Mouse (Mus musculus): ENCODE data around the gene Tnxb. TPM values are rescaled to one million over a fixed set of nuclear protein-coding genes. Genes with fewer than 3 reads are reported as not detected.

Gene Tnxb
- polyA plus RNA-seq, 1 experiment from 2014 or later, result 1.9 TPM

DNA sequence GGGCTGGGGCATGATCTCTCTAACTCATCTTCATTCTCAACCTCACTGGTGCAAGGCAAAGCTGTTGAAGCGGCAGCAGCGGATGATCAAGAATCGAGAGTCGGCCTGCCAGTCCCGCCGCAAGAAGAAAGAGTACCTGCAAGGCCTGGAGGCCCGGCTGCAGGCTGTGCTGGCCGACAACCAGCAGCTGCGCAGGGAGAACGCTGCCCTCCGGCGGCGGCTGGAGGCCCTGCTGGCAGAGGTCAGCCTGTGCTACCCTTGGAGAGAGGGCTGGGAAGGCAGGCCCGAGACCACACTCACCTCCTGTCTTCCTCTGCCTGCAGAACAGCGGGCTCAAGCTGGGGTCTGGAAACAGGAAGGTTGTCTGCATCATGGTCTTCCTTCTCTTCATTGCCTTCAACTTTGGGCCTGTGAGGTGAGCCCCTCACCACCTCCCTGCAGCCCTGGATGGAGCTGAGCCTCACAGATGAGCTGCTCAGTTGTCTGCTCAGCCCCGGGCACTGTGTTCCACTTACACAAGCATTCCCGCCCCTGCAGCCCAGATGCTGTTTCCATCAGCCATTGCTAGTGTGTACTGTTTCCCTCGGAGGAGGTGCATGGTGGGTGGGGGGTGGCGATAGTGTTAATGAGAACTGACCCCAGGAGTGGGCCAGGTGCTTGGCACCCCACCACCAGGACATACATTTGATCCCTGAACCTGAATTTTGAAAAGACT lies 18.7 kb upstream of the Tnxb start:
- Histone ChIP-seq H3K9ac (ENCODE audit: low read length) (no peak overlapping the region), H3K4me2 (replicated peaks; ENCODE audit: low read depth) (no peak overlapping the region), H3K4me3 (ENCODE audit: low read depth, low read length) (no peak overlapping the region), H3K4me1 (replicated peaks; ENCODE audit: control insufficient read depth, insufficient read depth) (no peaks in the 10 kb centered on the region; the same call in 1 of the 2 replicates), H3K9me3 (ENCODE audit: control insufficient read depth, low read length) (no peaks in the 10 kb centered on the region), H3K36me3 (ENCODE audit: control insufficient read depth, insufficient read depth, low read length) (peaks cover 12% of the 10 kb centered on the region), H3K27me3 (ENCODE audit: control insufficient read depth, insufficient read depth, low read length) (no peaks in the 10 kb centered on the region), H3K27ac (replicated peaks) (no peak overlapping the region)
- TF ChIP-seq EP300 (optimal IDR thresholded peaks at IDR 0.05), result no peak
- peak; percentile 77 for TF ChIP-seq CTCF (IDR thresholded peaks at IDR 0.05; ENCODE audit: low read depth)
- no peak for ATAC-seq (ENCODE audit: low FRiP score, low TSS enrichment)
- 52% methylated on average over 19 of the region's 19 CpGs for WGBS
- peak; percentile 72 for DNase-seq (ENCODE audit: low spot score)

DNA sequence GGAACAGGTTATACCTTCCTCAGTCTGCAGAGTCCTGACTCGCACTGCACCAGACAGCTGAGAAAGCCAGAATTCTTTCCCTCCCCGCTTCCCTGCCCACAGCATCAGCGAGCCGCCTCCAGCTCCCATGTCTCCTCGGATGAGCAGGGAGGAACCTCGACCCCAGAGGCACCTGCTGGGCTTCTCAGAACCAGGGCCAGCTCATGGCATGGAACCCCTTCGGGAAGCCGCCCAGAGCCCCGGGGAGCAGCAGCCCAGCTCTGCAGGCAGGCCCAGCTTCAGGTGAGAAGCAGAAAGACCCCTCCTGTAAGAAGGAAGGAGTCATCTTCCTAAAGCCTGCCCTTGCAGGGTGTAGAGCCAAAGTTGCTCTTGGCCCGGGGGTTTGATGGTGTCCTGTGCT lies 17.8 kb upstream of the Tnxb start:
- DNase-seq (ENCODE audit: low spot score) (no peak), ATAC-seq (ENCODE audit: low FRiP score, low TSS enrichment) (no peak)
- Histone ChIP-seq H3K36me3 (ENCODE audit: control insufficient read depth, insufficient read depth, low read length) (peaks cover 12% of the 10 kb centered on the region), H3K27me3 (ENCODE audit: control insufficient read depth, insufficient read depth, low read length) (no peaks in the 10 kb centered on the region), H3K4me2 (replicated peaks; ENCODE audit: low read depth) (no peak overlapping the region), H3K9me3 (ENCODE audit: control insufficient read depth, low read length) (no peaks in the 10 kb centered on the region), H3K4me1 (replicated peaks; ENCODE audit: control insufficient read depth, insufficient read depth) (no peaks in the 10 kb centered on the region; the same call in 1 of the 2 replicates), H3K4me3 (ENCODE audit: low read depth, low read length) (no peak overlapping the region), H3K9ac (ENCODE audit: low read length) (no peak overlapping the region), H3K27ac (replicated peaks) (no peak overlapping the region)
- 88% methylated on average over 10 of the region's 10 CpGs for WGBS
- no peak for TF ChIP-seq EP300 (optimal IDR thresholded peaks at IDR 0.05)
- TF ChIP-seq CTCF (IDR thresholded peaks at IDR 0.05; ENCODE audit: low read depth), result no peak

DNA sequence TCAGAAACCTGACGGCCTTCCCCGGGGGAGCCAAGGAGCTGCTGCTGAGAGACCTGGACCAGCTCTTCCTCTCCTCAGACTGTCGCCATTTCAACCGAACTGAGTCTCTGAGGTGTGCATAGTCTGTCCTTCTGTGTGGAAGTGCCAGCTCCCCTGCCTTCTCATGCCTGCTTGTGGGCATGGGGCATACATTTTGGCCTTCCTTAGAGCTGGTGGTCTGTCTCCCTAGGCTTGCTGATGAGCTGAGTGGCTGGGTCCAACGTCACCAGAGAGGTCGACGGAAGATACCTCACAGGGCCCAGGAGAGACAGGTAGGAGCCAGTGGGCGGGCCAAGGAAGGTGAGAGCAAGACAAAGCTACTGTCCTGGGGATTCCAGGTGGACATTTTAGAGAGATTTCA lies 17.4 kb upstream of the Tnxb start:
- no peak for TF ChIP-seq CTCF (IDR thresholded peaks at IDR 0.05; ENCODE audit: low read depth)
- TF ChIP-seq EP300 (optimal IDR thresholded peaks at IDR 0.05), result no peak
- Histone ChIP-seq H3K27me3 (ENCODE audit: control insufficient read depth, insufficient read depth, low read length) (no peaks in the 10 kb centered on the region), H3K4me3 (ENCODE audit: low read depth, low read length) (no peak overlapping the region), H3K4me1 (replicated peaks; ENCODE audit: control insufficient read depth, insufficient read depth) (no peaks in the 10 kb centered on the region; the same call in 1 of the 2 replicates), H3K9me3 (ENCODE audit: control insufficient read depth, low read length) (no peaks in the 10 kb centered on the region), H3K36me3 (ENCODE audit: control insufficient read depth, insufficient read depth, low read length) (peaks cover 12% of the 10 kb centered on the region), H3K9ac (ENCODE audit: low read length) (no peak overlapping the region), H3K4me2 (replicated peaks; ENCODE audit: low read depth) (no peak overlapping the region), H3K27ac (replicated peaks) (no peak overlapping the region)
- ATAC-seq (ENCODE audit: low FRiP score, low TSS enrichment) (no peak), DNase-seq (ENCODE audit: low spot score) (no peak)
- 88% methylated on average over 8 of the region's 8 CpGs for WGBS

DNA sequence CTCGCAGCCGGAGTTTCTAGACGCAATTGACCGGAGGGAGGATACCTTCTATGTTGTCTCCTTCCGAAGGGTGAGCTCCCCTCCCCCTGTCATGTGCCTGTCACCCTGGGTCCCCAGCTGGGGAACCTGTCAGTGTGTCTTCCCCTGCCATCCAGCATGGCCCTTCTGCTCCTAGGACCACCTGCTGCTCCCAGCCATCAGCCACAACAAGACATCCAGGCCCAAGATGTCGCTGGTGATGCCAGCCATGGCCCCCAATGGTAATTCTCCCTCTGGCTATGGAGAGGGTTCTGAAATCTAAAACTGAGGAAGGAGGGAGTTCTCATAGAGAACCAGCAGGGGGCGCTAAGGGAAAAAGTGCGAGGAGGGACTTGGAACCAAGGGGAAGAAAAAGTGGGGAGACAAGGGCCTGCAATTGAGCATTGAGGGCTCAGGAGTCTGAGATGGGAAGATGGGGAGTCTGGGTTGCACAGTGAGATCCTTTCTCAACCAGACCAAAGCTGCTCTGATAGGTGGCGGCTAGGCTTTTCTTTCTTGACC lies 16.5 kb upstream of the Tnxb start:
- H3K4me2 ChIP-seq (replicated peaks; ENCODE audit: low read depth), result no peak overlapping the region
- H3K9ac ChIP-seq (ENCODE audit: low read length), result no peak overlapping the region
- no peak for TF ChIP-seq EP300 (optimal IDR thresholded peaks at IDR 0.05)
- TF ChIP-seq CTCF (IDR thresholded peaks at IDR 0.05; ENCODE audit: low read depth), result peak; percentile 87
- H3K27me3 ChIP-seq (ENCODE audit: control insufficient read depth, insufficient read depth, low read length), result peaks cover 2% of the 10 kb centered on the region; the same call in 1 of the 2 replicates
- H3K4me1 ChIP-seq (replicated peaks; ENCODE audit: control insufficient read depth, insufficient read depth), result no peaks in the 10 kb centered on the region; the same call in 1 of the 2 replicates
- no peak for ATAC-seq (ENCODE audit: low FRiP score, low TSS enrichment)
- WGBS, result 68% methylated on average over 9 of the region's 9 CpGs
- DNase-seq (ENCODE audit: low spot score), result peak; percentile 52
- H3K36me3 ChIP-seq (ENCODE audit: control insufficient read depth, insufficient read depth, low read length), result peaks cover 12% of the 10 kb centered on the region
- no peaks in the 10 kb centered on the region for H3K9me3 ChIP-seq (ENCODE audit: control insufficient read depth, low read length)
- H3K27ac ChIP-seq (replicated peaks), result peak overlapping the region; percentile 30; the same call in 1 of the 2 replicates
- H3K4me3 ChIP-seq (ENCODE audit: low read depth, low read length), result no peak overlapping the region

DNA sequence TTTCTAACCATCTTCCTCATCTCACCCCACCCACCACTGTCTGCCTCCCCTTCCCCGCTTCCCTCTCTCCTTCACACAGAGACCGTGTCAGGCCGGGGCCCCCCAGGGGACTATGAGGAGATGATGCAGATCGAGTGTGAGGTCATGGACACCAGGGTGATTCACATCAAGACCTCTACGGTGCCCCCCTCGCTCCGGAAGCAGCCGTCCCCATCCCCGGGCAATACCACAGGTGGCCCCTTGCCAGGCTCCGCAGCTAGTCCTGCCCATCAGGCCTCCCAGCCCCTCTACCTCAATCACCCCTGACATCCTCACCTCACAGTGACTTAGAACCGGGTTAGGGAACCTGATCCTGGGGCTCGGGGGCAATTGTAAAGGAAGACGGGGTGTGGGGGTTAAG lies 15.9 kb upstream of the Tnxb start:
- Histone ChIP-seq H3K9me3 (ENCODE audit: control insufficient read depth, low read length) (no peaks in the 10 kb centered on the region), H3K27ac (replicated peaks) (peak overlapping the region; percentile 86), H3K4me1 (replicated peaks; ENCODE audit: control insufficient read depth, insufficient read depth) (no peaks in the 10 kb centered on the region; the same call in 1 of the 2 replicates), H3K36me3 (ENCODE audit: control insufficient read depth, insufficient read depth, low read length) (peaks cover 12% of the 10 kb centered on the region), H3K9ac (ENCODE audit: low read length) (no peak overlapping the region), H3K27me3 (ENCODE audit: control insufficient read depth, insufficient read depth, low read length) (peaks cover 2% of the 10 kb centered on the region; the same call in 1 of the 2 replicates), H3K4me3 (ENCODE audit: low read depth, low read length) (no peak overlapping the region), H3K4me2 (replicated peaks; ENCODE audit: low read depth) (no peak overlapping the region)
- TF ChIP-seq EP300 (optimal IDR thresholded peaks at IDR 0.05) (no peak), CTCF (IDR thresholded peaks at IDR 0.05; ENCODE audit: low read depth) (no peak)
- DNase-seq (ENCODE audit: low spot score) (no peak), ATAC-seq (ENCODE audit: low FRiP score, low TSS enrichment) (no peak)
- 83% methylated on average over 13 of the region's 13 CpGs for WGBS

DNA sequence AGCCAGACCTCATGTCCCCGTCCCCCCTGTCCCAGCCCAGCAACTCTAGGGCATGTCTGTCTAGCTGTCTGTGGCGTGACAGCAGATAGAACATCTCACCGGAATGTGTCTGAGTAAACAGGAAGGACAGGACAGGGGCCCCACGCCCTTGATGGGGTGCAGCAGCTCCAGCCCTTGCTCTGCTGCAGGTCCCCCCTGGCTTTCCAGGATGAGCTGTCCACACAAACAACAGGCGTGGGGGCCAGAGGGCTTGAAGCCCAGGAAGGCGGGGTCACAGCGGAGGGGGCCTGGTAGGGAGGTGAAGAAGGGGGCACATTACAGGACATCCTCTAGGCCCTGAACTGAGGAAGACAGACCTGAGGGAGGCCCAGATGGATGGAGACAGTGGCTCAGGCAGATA lies 15.2 kb upstream of the Tnxb start:
- Histone ChIP-seq H3K9ac (ENCODE audit: low read length) (peak overlapping the region; percentile 23; the same call in 1 of the 2 replicates), H3K9me3 (ENCODE audit: control insufficient read depth, low read length) (no peaks in the 10 kb centered on the region), H3K27me3 (ENCODE audit: control insufficient read depth, insufficient read depth, low read length) (peaks cover 2% of the 10 kb centered on the region; the same call in 1 of the 2 replicates), H3K27ac (replicated peaks) (peak overlapping the region; percentile 86), H3K4me3 (ENCODE audit: low read depth, low read length) (no peak overlapping the region), H3K4me1 (replicated peaks; ENCODE audit: control insufficient read depth, insufficient read depth) (no peaks in the 10 kb centered on the region; the same call in 1 of the 2 replicates), H3K4me2 (replicated peaks; ENCODE audit: low read depth) (0 out of 2 replicates have a peak overlapping the region, but pooled peaks have one; percentile 11), H3K36me3 (ENCODE audit: control insufficient read depth, insufficient read depth, low read length) (peaks cover 12% of the 10 kb centered on the region)
- no peak for TF ChIP-seq EP300 (optimal IDR thresholded peaks at IDR 0.05)
- TF ChIP-seq CTCF (IDR thresholded peaks at IDR 0.05; ENCODE audit: low read depth), result no peak
- peak; percentile 23; the same call in 1 of the 2 replicates for ATAC-seq (ENCODE audit: low FRiP score, low TSS enrichment)
- 39% methylated on average over 7 of the region's 7 CpGs for WGBS
- no peak for DNase-seq (ENCODE audit: low spot score)

All from stomach, postnatal 0 days (tissue).